In the genomic region with DNA sequence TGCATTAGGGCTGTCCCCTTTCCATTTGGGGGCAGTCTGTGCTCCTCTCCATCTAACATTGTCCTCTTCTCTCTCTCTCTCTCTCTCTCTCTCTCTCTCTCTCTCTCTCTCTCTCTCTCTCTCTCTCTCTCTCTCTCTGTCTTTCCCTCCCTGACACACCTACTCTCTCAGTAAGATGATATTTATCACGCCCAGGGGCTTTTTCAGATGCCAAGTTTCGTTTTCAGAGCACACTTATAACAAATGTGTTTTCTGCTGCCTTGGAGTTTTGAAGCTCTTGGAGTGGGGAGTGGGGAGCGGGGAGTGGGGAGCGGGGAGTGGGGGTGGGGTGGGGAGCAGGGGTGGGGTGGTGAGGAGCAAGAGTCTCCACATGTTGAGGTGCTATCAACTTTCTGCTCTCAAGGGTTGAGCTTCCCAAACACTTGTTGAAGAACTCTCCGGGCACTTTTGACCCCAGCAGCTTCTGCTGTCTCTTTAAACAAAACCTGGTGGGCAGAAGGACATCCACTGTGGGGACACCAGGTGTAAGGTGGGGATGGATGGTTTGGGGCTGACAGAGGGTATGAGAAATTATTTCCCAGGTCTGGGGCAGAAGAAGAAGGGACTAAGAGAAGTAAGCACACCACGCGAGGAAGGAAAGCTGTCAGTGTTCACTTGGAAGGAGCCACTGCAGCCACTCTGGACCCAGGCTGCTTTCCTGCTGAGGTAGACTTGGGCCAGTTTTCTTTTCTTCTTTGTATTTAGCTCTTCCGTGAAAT, we compare ENCODE assay signal across 27 mouse cellular contexts. TPM values are rescaled to one million over a fixed set of nuclear protein-coding genes. Genes with fewer than 3 reads are reported as not detected.
DNase-seq lines count a peak whose midpoint lies in the region; ATAC-seq and TF ChIP-seq lines count a peak whose summit lies in the region.
"Had no signal": no experiment of that assay in that cellular context is flagged by ENCODE, and none has a peak within 500 bp of the region (broad histone marks: within the 10 kb centered on the region; RNA-seq: fewer than 3 reads in every experiment).

No protein-coding gene starts in this region.

- H3K9me3 ChIP-seq in embryonic facial prominence, embryonic 10.5 days, result no peaks in the 10 kb centered on the region
- H3K9me3 ChIP-seq in limb, embryonic 11.5 days (ENCODE audit: control insufficient read depth, low read length), result no peaks in the 10 kb centered on the region
- no peaks in the 10 kb centered on the region for H3K9me3 ChIP-seq in kidney, embryonic 14.5 days (ENCODE audit: control insufficient read depth, low read length)
- H3K9me3 ChIP-seq: liver, embryonic 13.5 days; lung, embryonic 15.5 days; neural tube, embryonic 13.5 days had no signal

- no peaks in the 10 kb centered on the region for H3K36me3 ChIP-seq in embryonic facial prominence, embryonic 10.5 days (replicated peaks)
- H3K36me3 ChIP-seq in limb, embryonic 11.5 days (ENCODE audit: control insufficient read depth, insufficient read depth, low read length), result no peaks in the 10 kb centered on the region
- H3K36me3 ChIP-seq in kidney, embryonic 14.5 days (ENCODE audit: control insufficient read depth, insufficient read depth, low read length), result no peaks in the 10 kb centered on the region
- H3K36me3 ChIP-seq: liver, embryonic 13.5 days; lung, embryonic 15.5 days; neural tube, embryonic 13.5 days had no signal

- intact Hi-C loops in gastrocnemius, adult 2 months (cut with DNase I), result no loop called here
- intact Hi-C loops in gastrocnemius, postnatal 36 days (cut with DNase I), result no loop called here

- H3K27ac ChIP-seq in gastrocnemius, adult 2 months, result peak overlapping the region; percentile 73
- H3K27ac ChIP-seq in embryonic facial prominence, embryonic 10.5 days (replicated peaks), result peak overlapping the region; percentile 60
- H3K27ac ChIP-seq in limb, embryonic 11.5 days (replicated peaks; ENCODE audit: low read depth, low read length), result 0 out of 2 replicates have a peak overlapping the region, but pooled peaks have one; percentile 36
- no peak overlapping the region for H3K27ac ChIP-seq in kidney, embryonic 14.5 days (ENCODE audit: low read depth, low read length)
- H3K27ac ChIP-seq: liver, embryonic 13.5 days; lung, embryonic 15.5 days; macrophage; neural tube, embryonic 13.5 days; stomach, postnatal 0 days had no signal

- H3K27me3 ChIP-seq in embryonic facial prominence, embryonic 10.5 days (replicated peaks; ENCODE audit: low read depth, poor library complexity, severe bottlenecking), result no peaks in the 10 kb centered on the region
- H3K27me3 ChIP-seq in limb, embryonic 11.5 days (ENCODE audit: control insufficient read depth, insufficient read depth, low read length), result no peaks in the 10 kb centered on the region
- no peaks in the 10 kb centered on the region for H3K27me3 ChIP-seq in kidney, embryonic 14.5 days (ENCODE audit: control insufficient read depth, insufficient read depth, low read length)
- H3K27me3 ChIP-seq: liver, embryonic 13.5 days; lung, embryonic 15.5 days; neural tube, embryonic 13.5 days had no signal

- no peak overlapping the region; the same call in 1 of the 2 replicates for H3K4me3 ChIP-seq in gastrocnemius, adult 2 months
- no peak overlapping the region for H3K4me3 ChIP-seq in embryonic facial prominence, embryonic 10.5 days
- H3K4me3 ChIP-seq in limb, embryonic 11.5 days (ENCODE audit: low read depth, low read length), result no peak overlapping the region
- H3K4me3 ChIP-seq in kidney, embryonic 14.5 days (ENCODE audit: low read length), result no peak overlapping the region
- H3K4me3 ChIP-seq: liver, embryonic 13.5 days; lung, embryonic 15.5 days; neural tube, embryonic 13.5 days had no signal

- H3K9ac ChIP-seq in limb, embryonic 11.5 days (ENCODE audit: low read length), result no peak overlapping the region
- H3K9ac ChIP-seq in kidney, embryonic 14.5 days (ENCODE audit: low read depth, low read length), result no peak overlapping the region
- H3K9ac ChIP-seq: liver, embryonic 13.5 days; lung, embryonic 15.5 days; neural tube, embryonic 13.5 days had no signal

- no peak for DNase-seq in gastrocnemius, adult 2 months
- DNase-seq in gastrocnemius, postnatal 36 days, result no peak
- DNase-seq in CD4-positive, CD25-positive, alpha-beta regulatory T cell, adult 2 months (ENCODE audit: low read depth, low spot score), result peak; percentile 24
- no peak for DNase-seq in embryonic facial prominence, embryonic 10.5 days (ENCODE audit: low spot score)
- no peak for DNase-seq in limb, embryonic 11.5 days (ENCODE audit: low spot score)
- DNase-seq in urinary bladder, postnatal 10 days (ENCODE audit: low spot score), result no peak
- DNase-seq in left cerebral cortex, adult 18-20 months (ENCODE audit: low spot score in 2 of 2), result no peak
- DNase-seq: cerebellum, postnatal 36 days; gastrocnemius, postnatal 14 days; kidney, adult 18-20 months; kidney, postnatal 4 days; liver, embryonic 13.5 days; right cerebral cortex, postnatal 14 days; thymus, postnatal 25 days had no signal

- peaks cover 51% of the 10 kb centered on the region for H3K4me1 ChIP-seq in embryonic facial prominence, embryonic 10.5 days
- peaks cover 14% of the 10 kb centered on the region; the same call in 1 of the 2 replicates for H3K4me1 ChIP-seq in limb, embryonic 11.5 days (ENCODE audit: control insufficient read depth, insufficient read depth, low read length)
- 0 out of 2 replicates have a peak, but pooled peaks cover 7% of the 10 kb centered on the region for H3K4me1 ChIP-seq in kidney, embryonic 14.5 days (ENCODE audit: control insufficient read depth, insufficient read depth, low read length)

- H3K4me2 ChIP-seq in limb, embryonic 11.5 days (ENCODE audit: low read depth, severe bottlenecking), result no peak overlapping the region
- H3K4me2 ChIP-seq in kidney, embryonic 14.5 days (replicated peaks; ENCODE audit: low read depth, low read length), result no peak overlapping the region
- H3K4me2 ChIP-seq: heart, embryonic 11.5 days; liver, embryonic 13.5 days; lung, embryonic 15.5 days; neural tube, embryonic 13.5 days had no signal

- WGBS in embryonic facial prominence, embryonic 10.5 days, result 67% methylated on average over 8 of the region's 8 CpGs
- 69% methylated on average over 8 of the region's 8 CpGs for WGBS in limb, embryonic 11.5 days
- WGBS in kidney, embryonic 14.5 days, result 70% methylated on average over 8 of the region's 8 CpGs

- no peak for TF ChIP-seq CTCF in gastrocnemius, adult 2 months (IDR thresholded peaks at IDR 0.05)

- ATAC-seq in limb, embryonic 11.5 days (ENCODE audit: insufficient number of reproducible peaks, low FRiP score, low TSS enrichment, low read depth), result no peak
- no peak for ATAC-seq in kidney, embryonic 14.5 days (ENCODE audit: low FRiP score, low TSS enrichment)
- ATAC-seq: hindbrain, embryonic 16.5 days had no signal

RNA-seq across cellular contexts. Expression of a gene that starts 36.8 kb away (rescaled TPM):
- not detected for total RNA-seq in gastrocnemius, adult 2 months (2021)
- total RNA-seq in gastrocnemius, postnatal 36 days (2021), result not detected
- polyA plus RNA-seq in embryonic facial prominence, embryonic 10.5 days (2016; fragmentation: Nextera tagmentation; extraction: Ambion mirVana), result not detected in 2 replicates
- not detected in 2 replicates for polyA plus RNA-seq in limb, embryonic 11.5 days (2014; fragmentation: Nextera tagmentation; extraction: Ambion mirVana)
- total RNA-seq in left cerebral cortex, adult 18-20 months (2021), result not detected
- polyA plus RNA-seq in kidney, embryonic 14.5 days (2014; fragmentation: Nextera tagmentation; extraction: Ambion mirVana), result 0.59 TPM in 1 of 2 replicates, not detected in the other
- total RNA-seq: adrenal gland, postnatal 4 days; ES-E14; gastrocnemius, postnatal 14 days; heart, postnatal 25 days; layer of hippocampus, postnatal 10 days; left cerebral cortex, postnatal 10 days; monocyte, adult 5-6 weeks had no signal
- polyA plus RNA-seq: heart, embryonic 11.5 days; liver, embryonic 13.5 days; neural tube, embryonic 13.5 days; stomach, postnatal 0 days had no signal
